Mouse (Mus musculus): ENCODE measurements around the gene Hdac10.

Hdac10 gene

GRCm38 (mm10) chr15:89128382-89129350 is at the start of gene Hdac10:
Gene Hdac10 (minus strand): TSS chr15:89128700.
- DNase-seq (ENCODE audit: low spot score in 2 of 2), result peak; percentile 84 to 85

- no peak for DNase-seq (ENCODE audit: low spot score in 2 of 2)
Observed at GRCm38 (mm10) chr15:89177576-89178259, 49.2 kb upstream of the Hdac10 start.

- DNase-seq (ENCODE audit: low spot score in 2 of 2), result peak; percentile 84 to 86
Observed at GRCm38 (mm10) chr15:89177121-89177520, 48.6 kb upstream of the Hdac10 start.

- no peak for DNase-seq (ENCODE audit: low spot score in 2 of 2)
Observed at GRCm38 (mm10) chr15:89175411-89176155, 47.1 kb upstream of the Hdac10 start.

GRCm38 (mm10) chr15:89174889-89175339 is 46.4 kb upstream of the Hdac10 start:
- DNase-seq (ENCODE audit: low spot score in 2 of 2), result no peak

- DNase-seq (ENCODE audit: low spot score in 2 of 2), result peak; percentile 59 to 69
Observed at GRCm38 (mm10) chr15:89173906-89174214, 45.4 kb upstream of the Hdac10 start.

- DNase-seq (ENCODE audit: low spot score in 2 of 2), result no peak
Observed at GRCm38 (mm10) chr15:89173024-89173905, 44.8 kb upstream of the Hdac10 start.

GRCm38 (mm10) chr15:89172276-89172935 is 43.9 kb upstream of the Hdac10 start:
- DNase-seq (ENCODE audit: low spot score in 2 of 2), result no peak

GRCm38 (mm10) chr15:89171526-89172051 is 43.1 kb upstream of the Hdac10 start:
- DNase-seq (ENCODE audit: low spot score in 2 of 2), result no peak

GRCm38 (mm10) chr15:89170102-89170501 is 41.6 kb upstream of the Hdac10 start:
- DNase-seq (ENCODE audit: low spot score in 2 of 2), result no peak

- peak; percentile 69 to 83 for DNase-seq (ENCODE audit: low spot score in 2 of 2)
Observed at GRCm38 (mm10) chr15:89169431-89169830, 40.9 kb upstream of the Hdac10 start.

- no peak for DNase-seq (ENCODE audit: low spot score in 2 of 2)
Observed at GRCm38 (mm10) chr15:89168922-89169321, 40.4 kb upstream of the Hdac10 start.

GRCm38 (mm10) chr15:89165478-89165877 is 37.0 kb upstream of the Hdac10 start:
- DNase-seq (ENCODE audit: low spot score in 2 of 2), result no peak

- DNase-seq (ENCODE audit: low spot score in 2 of 2), result peak; percentile 51 to 58
Observed at GRCm38 (mm10) chr15:89161397-89161796, 32.9 kb upstream of the Hdac10 start.

GRCm38 (mm10) chr15:89158516-89158915 is 30.0 kb upstream of the Hdac10 start:
- no peak for DNase-seq (ENCODE audit: low spot score in 2 of 2)

- DNase-seq (ENCODE audit: low spot score in 2 of 2), result peak in 1 of 2 experiments; percentile 66
Observed at GRCm38 (mm10) chr15:89157954-89158353, 29.5 kb upstream of the Hdac10 start.

- DNase-seq (ENCODE audit: low spot score in 2 of 2), result no peak
Observed at GRCm38 (mm10) chr15:89152312-89152711, 23.8 kb upstream of the Hdac10 start.

- no peak for DNase-seq (ENCODE audit: low spot score in 2 of 2)
Observed at GRCm38 (mm10) chr15:89150041-89150390, 21.5 kb upstream of the Hdac10 start.

GRCm38 (mm10) chr15:89149271-89150040 is 21.0 kb upstream of the Hdac10 start, which contains the start of gene Mapk11:
Gene Mapk11 (minus strand): TSS chr15:89149628.
- no peak for DNase-seq (ENCODE audit: low spot score in 2 of 2)
